Mouse (Mus musculus): ENCODE measurements around the gene Mapk1ip1. TPM values are rescaled to one million over a fixed set of nuclear protein-coding genes. Genes with fewer than 3 reads are reported as not detected.

Gene Mapk1ip1
- polyA plus RNA-seq, 1 experiment from 2014 or later: 12.2 TPM

DNA sequence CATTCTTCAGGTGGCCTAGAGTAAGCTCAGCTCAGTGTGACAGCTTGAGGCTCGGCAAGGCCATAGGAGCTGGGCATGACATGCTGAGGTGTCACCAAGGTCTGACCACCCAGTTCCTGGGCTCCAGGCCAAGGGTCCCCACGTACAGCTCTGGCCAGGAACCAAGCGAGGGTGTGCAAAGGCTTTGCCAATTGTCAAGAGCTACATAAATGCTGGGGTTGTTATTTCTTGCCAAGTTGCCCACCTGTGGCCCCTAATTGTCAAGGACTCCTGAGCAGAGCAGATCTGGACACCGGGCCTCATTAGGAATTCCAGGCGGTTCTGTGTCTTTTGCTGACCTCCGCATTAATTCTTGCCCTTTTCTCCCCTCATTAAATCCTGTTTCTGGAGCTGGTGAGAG lies 21.6 kb downstream of the Mapk1ip1 start:
- Histone ChIP-seq H3K36me3 (ENCODE audit: control insufficient read depth, insufficient read depth, low read length) (no peaks in the 10 kb centered on the region), H3K4me2 (ENCODE audit: low read depth, severe bottlenecking) (no peak overlapping the region), H3K27me3 (ENCODE audit: control insufficient read depth, insufficient read depth, low read length) (no peaks in the 10 kb centered on the region), H3K27ac (replicated peaks; ENCODE audit: low read depth, low read length) (no peak overlapping the region), H3K9ac (ENCODE audit: low read length) (no peak overlapping the region), H3K4me1 (ENCODE audit: control insufficient read depth, insufficient read depth, low read length) (no peaks in the 10 kb centered on the region), H3K4me3 (ENCODE audit: low read depth, low read length) (no peak overlapping the region), H3K9me3 (ENCODE audit: control insufficient read depth, low read length) (no peaks in the 10 kb centered on the region)
- no peak for DNase-seq (ENCODE audit: low spot score)
- WGBS: 62% methylated on average over 6 of the region's 6 CpGs
- ATAC-seq (ENCODE audit: insufficient number of reproducible peaks, low FRiP score, low TSS enrichment, low read depth): no peak

GRCm38 (mm10) chr7:138818314-138818713 lies 27.8 kb downstream of the Mapk1ip1 start:
- ATAC-seq (ENCODE audit: insufficient number of reproducible peaks, low FRiP score, low TSS enrichment, low read depth) (no peak), DNase-seq (ENCODE audit: low spot score) (no peak)
- Histone ChIP-seq H3K27me3 (ENCODE audit: control insufficient read depth, insufficient read depth, low read length) (no peaks in the 10 kb centered on the region), H3K36me3 (ENCODE audit: control insufficient read depth, insufficient read depth, low read length) (no peaks in the 10 kb centered on the region), H3K9me3 (ENCODE audit: control insufficient read depth, low read length) (no peaks in the 10 kb centered on the region), H3K9ac (ENCODE audit: low read length) (no peak overlapping the region), H3K4me3 (ENCODE audit: low read depth, low read length) (no peak overlapping the region), H3K4me2 (ENCODE audit: low read depth, severe bottlenecking) (no peak overlapping the region), H3K4me1 (ENCODE audit: control insufficient read depth, insufficient read depth, low read length) (no peaks in the 10 kb centered on the region), H3K27ac (replicated peaks; ENCODE audit: low read depth, low read length) (no peak overlapping the region)
- WGBS: 54% methylated on average over 4 of the region's 4 CpGs

DNA sequence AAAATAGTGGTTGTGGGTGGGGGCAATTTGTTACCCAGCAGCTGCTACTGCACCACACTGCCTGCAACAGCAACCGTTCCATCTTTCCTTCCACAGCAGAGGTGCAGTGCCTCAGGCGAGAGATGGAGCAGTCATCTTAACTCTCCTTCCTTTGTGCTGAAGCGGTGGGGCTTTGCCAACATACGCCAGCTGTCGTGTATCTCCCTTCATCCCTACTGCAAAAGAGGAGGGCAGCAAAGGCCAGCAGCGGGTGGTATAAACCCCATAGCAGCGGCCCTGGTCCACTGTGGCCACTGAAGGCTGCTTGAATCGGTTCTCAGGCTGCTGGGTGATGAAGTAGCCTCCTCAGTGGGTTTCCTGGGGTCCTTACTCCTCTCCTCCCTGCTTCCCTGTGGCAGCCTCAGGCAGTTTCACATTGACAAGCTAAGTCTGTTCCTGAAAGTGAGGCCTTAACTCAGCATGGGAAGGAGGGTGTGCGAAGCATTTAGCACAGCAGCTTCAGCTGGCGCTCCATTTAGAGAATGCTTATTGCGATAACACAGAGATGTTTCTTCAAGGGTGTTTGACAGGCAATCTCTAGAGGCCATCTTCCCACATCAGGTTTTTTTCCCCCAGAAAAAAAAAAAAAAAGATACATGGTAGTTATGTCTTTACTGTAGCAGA lies 32.7 kb downstream of the Mapk1ip1 start:
- Histone ChIP-seq H3K9ac (ENCODE audit: low read length) (no peak overlapping the region), H3K36me3 (ENCODE audit: control insufficient read depth, insufficient read depth, low read length) (no peaks in the 10 kb centered on the region), H3K27me3 (ENCODE audit: control insufficient read depth, insufficient read depth, low read length) (no peaks in the 10 kb centered on the region), H3K27ac (replicated peaks; ENCODE audit: low read depth, low read length) (no peak overlapping the region), H3K4me1 (ENCODE audit: control insufficient read depth, insufficient read depth, low read length) (no peaks in the 10 kb centered on the region), H3K9me3 (ENCODE audit: control insufficient read depth, low read length) (no peaks in the 10 kb centered on the region), H3K4me3 (ENCODE audit: low read depth, low read length) (no peak overlapping the region), H3K4me2 (ENCODE audit: low read depth, severe bottlenecking) (no peak overlapping the region)
- ATAC-seq (ENCODE audit: insufficient number of reproducible peaks, low FRiP score, low TSS enrichment, low read depth) (no peak), DNase-seq (ENCODE audit: low spot score) (no peak)
- 79% methylated on average over 11 of the region's 11 CpGs for WGBS

- Histone ChIP-seq H3K9me3 (ENCODE audit: control insufficient read depth, low read length) (no peaks in the 10 kb centered on the region; the same call in 1 of the 2 replicates), H3K4me1 (ENCODE audit: control insufficient read depth, insufficient read depth, low read length) (0 out of 2 replicates have a peak, but pooled peaks cover 3% of the 10 kb centered on the region), H3K4me3 (ENCODE audit: low read depth, low read length) (no peak overlapping the region), H3K9ac (ENCODE audit: low read length) (no peak overlapping the region), H3K27me3 (ENCODE audit: control insufficient read depth, insufficient read depth, low read length) (no peaks in the 10 kb centered on the region), H3K27ac (replicated peaks; ENCODE audit: low read depth, low read length) (no peak overlapping the region), H3K4me2 (ENCODE audit: low read depth, severe bottlenecking) (no peak overlapping the region), H3K36me3 (ENCODE audit: control insufficient read depth, insufficient read depth, low read length) (no peaks in the 10 kb centered on the region)
- no peak for DNase-seq (ENCODE audit: low spot score)
- no peak for ATAC-seq (ENCODE audit: insufficient number of reproducible peaks, low FRiP score, low TSS enrichment, low read depth)
- 86% methylated on average over 3 of the region's 3 CpGs for WGBS
Observed at GRCm38 (mm10) chr7:138807146-138807545, 38.9 kb downstream of the Mapk1ip1 start.

- H3K4me3 ChIP-seq (ENCODE audit: low read depth, low read length): no peak overlapping the region
- no peaks in the 10 kb centered on the region for H3K36me3 ChIP-seq (ENCODE audit: control insufficient read depth, insufficient read depth, low read length)
- no peaks in the 10 kb centered on the region for H3K27me3 ChIP-seq (ENCODE audit: control insufficient read depth, insufficient read depth, low read length)
- no peak overlapping the region for H3K9ac ChIP-seq (ENCODE audit: low read length)
- ATAC-seq (ENCODE audit: insufficient number of reproducible peaks, low FRiP score, low TSS enrichment, low read depth) (no peak), DNase-seq (ENCODE audit: low spot score) (no peak)
- WGBS: 19% methylated on average over 4 of the region's 4 CpGs
- H3K4me1 ChIP-seq (ENCODE audit: control insufficient read depth, insufficient read depth, low read length): 0 out of 2 replicates have a peak, but pooled peaks cover 3% of the 10 kb centered on the region
- H3K27ac ChIP-seq (replicated peaks; ENCODE audit: low read depth, low read length): no peak overlapping the region
- H3K4me2 ChIP-seq (ENCODE audit: low read depth, severe bottlenecking): no peak overlapping the region
- no peaks in the 10 kb centered on the region; the same call in 1 of the 2 replicates for H3K9me3 ChIP-seq (ENCODE audit: control insufficient read depth, low read length)
Observed at GRCm38 (mm10) chr7:138803386-138803785, 42.7 kb downstream of the Mapk1ip1 start.

GRCm38 (mm10) chr7:138788109-138788508 lies 58.0 kb downstream of the Mapk1ip1 start:
- WGBS: 71% methylated on average over 5 of the region's 5 CpGs
- no peak overlapping the region for H3K4me3 ChIP-seq (ENCODE audit: low read depth, low read length)
- no peaks in the 10 kb centered on the region for H3K36me3 ChIP-seq (ENCODE audit: control insufficient read depth, insufficient read depth, low read length)
- no peak overlapping the region for H3K4me2 ChIP-seq (ENCODE audit: low read depth, severe bottlenecking)
- DNase-seq (ENCODE audit: low spot score) (no peak), ATAC-seq (ENCODE audit: insufficient number of reproducible peaks, low FRiP score, low TSS enrichment, low read depth) (no peak)
- H3K9me3 ChIP-seq (ENCODE audit: control insufficient read depth, low read length): no peaks in the 10 kb centered on the region
- no peak overlapping the region for H3K9ac ChIP-seq (ENCODE audit: low read length)
- no peak overlapping the region for H3K27ac ChIP-seq (replicated peaks; ENCODE audit: low read depth, low read length)
- H3K4me1 ChIP-seq (ENCODE audit: control insufficient read depth, insufficient read depth, low read length): no peaks in the 10 kb centered on the region
- no peaks in the 10 kb centered on the region for H3K27me3 ChIP-seq (ENCODE audit: control insufficient read depth, insufficient read depth, low read length)

Other genes starting within 250 kb of the Mapk1ip1 start
- 70.1 and 71.3 TPM in 2 replicates for gene Ppp2r2d, start 194 bp downstream of the Mapk1ip1 start, polyA plus RNA-seq (2014; fragmentation: Nextera tagmentation; extraction: Ambion mirVana)
- gene Bnip3, start 63.2 kb upstream of the Mapk1ip1 start, polyA plus RNA-seq (2014; fragmentation: Nextera tagmentation; extraction: Ambion mirVana): 111 and 117 TPM in 2 replicates
- gene Jakmip3, start 94.5 kb upstream of the Mapk1ip1 start, polyA plus RNA-seq (2014; fragmentation: Nextera tagmentation; extraction: Ambion mirVana): 0.35 and 0.45 TPM in 2 replicates
- 31.0 and 32.8 TPM in 2 replicates for gene Dpysl4, start 239.7 kb upstream of the Mapk1ip1 start, polyA plus RNA-seq (2014; fragmentation: Nextera tagmentation; extraction: Ambion mirVana)

Measured in limb, embryonic 11.5 days (tissue).